Mouse (Mus musculus) liver, embryonic 14.5 days (tissue): Measurements from ENCODE around the gene Uba3.

ENCODE experiments used
- CTCF ChIP-seq: IDR thresholded peaks from 2 replicates; pipeline ENCODE4 v1.5.1; 2016; ENCODE audit warnings: antibody characterized with exemption, low read depth, control low read depth
- EP300 ChIP-seq: IDR thresholded peaks from 2 replicates; pipeline ENCODE4 v1.6.1; 2016; ENCODE audit warnings: antibody characterized with exemption, low read depth

DNA sequence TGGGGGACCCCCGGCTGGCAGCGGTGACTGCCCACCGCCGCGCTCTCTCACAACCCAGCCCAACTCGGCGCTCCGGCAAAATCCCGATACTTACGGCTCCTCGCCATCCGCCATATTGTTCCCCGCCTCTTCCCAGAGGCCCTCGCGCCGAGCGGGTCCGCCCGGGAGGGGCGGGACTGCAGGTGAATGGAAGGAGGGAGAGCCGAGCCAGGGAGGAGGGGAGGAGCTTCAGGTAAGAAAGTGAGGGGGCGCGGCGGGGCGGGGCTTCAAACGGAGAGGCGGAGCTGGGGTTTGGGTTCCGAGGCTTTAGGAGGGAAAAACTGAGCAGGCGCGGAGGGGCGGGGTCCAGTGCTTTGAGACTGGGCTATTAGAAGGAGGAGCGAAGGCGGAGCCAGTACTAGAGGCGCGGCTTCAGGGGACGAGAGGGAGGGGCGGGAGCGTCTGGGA, at the start of gene Uba3:
- TF ChIP-seq CTCF (no peak), EP300 (no peak)
